Mouse (Mus musculus) embryonic facial prominence, embryonic 11.5 days (tissue): ENCODE data around the gene Ntn1. TPM values are rescaled to one million over a fixed set of nuclear protein-coding genes. Genes with fewer than 3 reads are reported as not detected.
A peak's percentile ranks its signal among the peaks of the same experiment; 100 is the strongest.

Experiments used
- ATAC-seq: fragments of 200-750 bp; cut with Nextera tagmentation; replicated peaks from 2 replicates; pipeline ENCODE4 v1.8.0; 2017; ENCODE audit warnings: low read depth; ENCODE audit not compliant: insufficient number of reproducible peaks, low FRiP score, low TSS enrichment
- DNase-seq: peaks from one replicate; pipeline ENCODE4 v3.0.0-alpha.2; 2015; ENCODE audit warnings: low spot score
- H3K27ac ChIP-seq: fragments of 300-500 bp; sonication (generic); replicated peaks from 2 replicates; pipeline ENCODE4 v1.5.1; 2014; ENCODE audit warnings: mild to moderate bottlenecking, low read depth, low read length, control low read depth
- H3K27me3 ChIP-seq: fragments of 300-500 bp; sonication (generic); 2 replicates; pipeline ENCODE4 v1.6.1; 2014; ENCODE audit warnings: mild to moderate bottlenecking, low read length, moderate library complexity, mixed read lengths; ENCODE audit not compliant: control insufficient read depth, insufficient read depth
- H3K36me3 ChIP-seq: fragments of 300-500 bp; sonication (generic); replicated peaks from 2 replicates; pipeline ENCODE4 v1.6.1; 2014; ENCODE audit warnings: low read depth, mild to moderate bottlenecking, low read length, moderate library complexity, mixed read lengths; ENCODE audit not compliant: control insufficient read depth, insufficient read depth
- H3K4me1 ChIP-seq: fragments of 300-500 bp; sonication (generic); 2 replicates; pipeline ENCODE4 v1.6.1; 2014; ENCODE audit warnings: low read length, mixed read lengths; ENCODE audit not compliant: control insufficient read depth, insufficient read depth
- H3K4me2 ChIP-seq: fragments of 300-500 bp; sonication (generic); 2 replicates; pipeline ENCODE4 v1.6.1; 2014; ENCODE audit warnings: low read depth, mild to moderate bottlenecking, control low read depth, low read length, moderate library complexity
- H3K4me3 ChIP-seq: fragments of 300-500 bp; sonication (generic); 2 replicates; pipeline ENCODE4 v1.5.1; 2014; ENCODE audit warnings: low read depth, low read length, control low read depth
- H3K9ac ChIP-seq: fragments of 300-500 bp; sonication (generic); replicated peaks from 2 replicates; pipeline ENCODE4 v1.6.1; 2014; ENCODE audit warnings: mild to moderate bottlenecking, control low read depth, low read length
- H3K9me3 ChIP-seq: fragments of 300-500 bp; sonication (generic); replicated peaks from 2 replicates; pipeline ENCODE4 v1.6.1; 2016; ENCODE audit warnings: mild to moderate bottlenecking, low read length, inconsistent platforms, mixed read lengths; ENCODE audit not compliant: control insufficient read depth
- WGBS: fragments of 180-500 bp; shearing (Covaris S2); extraction: QIAGEN DNeasy Blood & Tissue Kit; methylation state at CpG from one replicate; pipeline ENCODE4 v1.1.7; 2014; 5-methylcytosine and 5-hydroxymethylcytosine counted together
- polyA plus RNA-seq: library from polyadenylated mRNA; unstranded; fragments of >200 nt; fragmentation: Nextera tagmentation; extraction: Ambion mirVana; gene quantifications from 2 replicates; pipeline ENCODE4 v1.2.1, GENCODE M21; 2014

Ntn1 gene
- polyA plus RNA-seq, 1 experiment from 2014 or later, result 3.2 TPM

DNA sequence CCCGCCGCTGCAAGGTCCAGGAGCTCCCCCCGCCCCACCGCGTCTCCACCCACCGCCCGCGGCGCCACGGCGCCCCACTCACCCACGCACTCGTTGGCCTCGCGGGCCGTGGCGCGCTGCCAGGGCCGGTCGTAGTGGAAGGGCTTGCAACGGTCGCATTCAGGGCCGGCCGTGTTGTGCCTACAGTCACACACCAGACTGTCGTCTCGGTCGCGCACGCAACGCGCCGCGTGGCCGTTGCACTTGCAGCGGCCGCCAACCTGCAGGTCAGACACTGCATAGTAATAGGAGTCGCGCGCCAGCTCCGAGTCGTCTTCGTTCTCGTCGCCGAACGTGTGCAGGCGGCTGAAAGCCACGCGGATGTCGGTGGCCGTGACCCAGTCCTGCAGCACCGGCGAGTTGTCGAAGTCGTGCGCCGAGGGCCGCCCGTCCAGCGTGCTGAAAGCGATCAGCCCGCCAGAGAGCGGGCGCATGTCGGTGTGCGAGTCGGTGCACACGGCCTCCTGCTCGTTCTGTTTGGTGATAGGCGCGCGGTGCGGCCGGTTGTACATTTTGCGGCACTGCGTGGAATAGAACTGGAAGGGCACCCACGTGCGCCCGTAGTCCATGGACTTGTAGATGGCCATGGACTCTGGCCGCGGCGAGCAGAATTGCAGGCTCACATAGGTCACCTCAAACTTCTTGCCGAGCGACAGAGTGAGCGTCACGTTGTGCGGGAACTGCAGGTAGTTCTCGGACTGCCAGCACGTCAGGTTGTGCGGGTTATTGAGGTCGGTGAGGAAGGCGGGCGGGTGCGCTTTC lies 15.4 kb downstream of the Ntn1 start:
- H3K9me3 ChIP-seq, result no peaks in the 10 kb centered on the region
- H3K4me3 ChIP-seq, result peak overlapping the region; percentile 65
- H3K9ac ChIP-seq, result peak overlapping the region; percentile 72
- H3K4me1 ChIP-seq, result peaks cover 8% of the 10 kb centered on the region
- H3K36me3 ChIP-seq, result no peaks in the 10 kb centered on the region
- under 1% methylated on average over 94 of the region's 94 CpGs for WGBS
- DNase-seq (peak; percentile 55), ATAC-seq (no peak)
- H3K27me3 ChIP-seq, result peaks cover 43% of the 10 kb centered on the region
- peak overlapping the region; percentile 94 for H3K4me2 ChIP-seq
- no peak overlapping the region; the same call in 1 of the 2 replicates for H3K27ac ChIP-seq

DNA sequence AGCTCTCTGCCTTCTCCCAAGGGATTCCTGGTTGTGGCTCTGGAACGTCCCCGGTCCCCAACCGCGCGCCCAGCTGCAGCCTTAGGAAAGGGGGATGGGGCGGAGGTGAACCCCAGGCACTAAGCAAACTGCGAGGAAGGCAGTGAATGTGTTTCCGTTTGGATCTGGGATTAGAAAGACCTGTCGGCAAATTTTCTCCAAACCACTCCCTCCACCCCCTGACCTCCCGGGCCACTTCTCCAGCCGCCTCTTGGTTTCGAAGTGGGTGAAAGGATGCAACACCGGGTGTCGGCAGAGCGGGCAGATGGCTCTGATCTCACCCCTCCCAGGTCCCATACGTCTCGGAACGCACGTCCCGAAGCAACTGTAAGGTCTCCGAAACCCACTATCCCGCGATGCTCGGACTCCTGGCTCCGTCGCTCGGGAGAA lies 16.0 kb downstream of the Ntn1 start:
- H3K4me1 ChIP-seq, result peaks cover 8% of the 10 kb centered on the region
- H3K36me3 ChIP-seq, result no peaks in the 10 kb centered on the region
- peaks cover 42% of the 10 kb centered on the region for H3K27me3 ChIP-seq
- no peaks in the 10 kb centered on the region for H3K9me3 ChIP-seq
- WGBS, result under 1% methylated on average over 27 of the region's 27 CpGs
- ATAC-seq (no peak), DNase-seq (no peak)
- H3K4me2 ChIP-seq, result peak overlapping the region; percentile 94
- H3K4me3 ChIP-seq, result peak overlapping the region; percentile 65
- peak overlapping the region; percentile 72 for H3K9ac ChIP-seq
- no peak overlapping the region for H3K27ac ChIP-seq

DNA sequence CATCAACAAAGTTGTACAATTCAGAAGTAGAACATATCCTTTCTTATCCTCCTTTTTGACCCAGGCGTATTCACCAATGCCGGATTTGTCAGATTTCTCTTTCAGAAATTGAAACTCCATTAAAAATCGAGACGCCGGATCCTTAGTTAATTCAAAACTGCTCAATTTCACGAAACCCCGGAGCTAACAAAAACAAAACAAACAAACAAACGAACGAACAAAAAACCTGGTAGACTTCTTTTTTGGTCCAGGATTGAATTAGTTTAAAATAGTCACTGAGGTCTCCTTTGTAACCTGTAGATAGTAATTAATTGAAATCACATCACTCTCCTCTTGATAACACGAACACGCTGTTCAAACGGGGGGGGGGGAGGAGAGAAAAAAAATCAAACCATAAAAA lies 16.5 kb downstream of the Ntn1 start:
- Histone ChIP-seq H3K27me3 (peaks cover 38% of the 10 kb centered on the region), H3K27ac (no peak overlapping the region), H3K4me1 (peaks cover 12% of the 10 kb centered on the region), H3K36me3 (no peaks in the 10 kb centered on the region), H3K4me3 (peak overlapping the region; percentile 65), H3K4me2 (peak overlapping the region; percentile 94), H3K9me3 (no peaks in the 10 kb centered on the region), H3K9ac (no peak overlapping the region; the same call in 1 of the 2 replicates)
- 4% methylated on average over 12 of the region's 12 CpGs for WGBS
- no peak for DNase-seq
- no peak for ATAC-seq

DNA sequence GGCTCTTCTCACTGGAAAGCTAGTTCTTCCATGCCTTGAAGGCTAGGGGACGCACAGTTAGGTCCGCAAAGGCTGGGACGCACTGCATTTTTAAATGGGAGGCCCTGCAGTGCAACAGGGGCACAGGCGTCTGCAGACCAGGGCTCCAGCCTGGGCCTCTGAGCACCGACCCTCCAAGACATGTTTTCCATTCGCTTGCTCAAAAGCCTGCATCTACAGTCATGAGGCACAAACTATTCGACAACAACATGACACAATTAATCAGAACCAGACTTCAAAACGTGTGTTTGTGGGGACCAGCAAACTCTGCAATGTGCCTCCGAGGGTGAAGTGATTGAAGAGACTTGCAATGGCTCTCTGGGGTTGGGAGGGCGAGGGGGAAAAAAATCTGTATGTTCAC lies 17.1 kb downstream of the Ntn1 start:
- WGBS, result 4% methylated on average over 10 of the region's 10 CpGs
- no peaks in the 10 kb centered on the region for H3K36me3 ChIP-seq
- no peaks in the 10 kb centered on the region for H3K9me3 ChIP-seq
- ATAC-seq, result no peak
- no peak overlapping the region for H3K4me3 ChIP-seq
- H3K4me2 ChIP-seq, result no peak overlapping the region
- no peak for DNase-seq
- no peak overlapping the region for H3K27ac ChIP-seq
- peaks cover 14% of the 10 kb centered on the region for H3K4me1 ChIP-seq
- H3K9ac ChIP-seq, result no peak overlapping the region
- peaks cover 36% of the 10 kb centered on the region for H3K27me3 ChIP-seq

DNA sequence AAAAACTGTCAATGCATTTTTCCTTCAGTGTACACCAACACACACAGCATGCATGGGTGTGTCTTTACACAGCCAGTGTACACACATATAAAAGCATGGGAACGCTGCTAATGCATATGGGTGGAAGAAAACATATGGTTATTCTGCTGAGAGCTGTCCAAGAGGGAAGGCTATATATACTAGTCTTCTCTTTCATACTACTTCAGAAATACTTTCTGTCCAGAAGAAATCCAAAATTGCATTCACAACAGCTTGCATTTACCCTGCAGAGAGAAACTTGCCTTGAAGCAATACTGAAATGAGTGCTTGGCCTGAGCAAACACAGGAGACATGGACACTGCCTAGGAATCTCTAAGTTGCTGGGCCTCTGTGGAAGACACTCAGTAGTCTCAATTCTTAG lies 18.8 kb downstream of the Ntn1 start:
- peaks cover 14% of the 10 kb centered on the region for H3K4me1 ChIP-seq
- DNase-seq (no peak), ATAC-seq (no peak)
- no peak overlapping the region for H3K4me2 ChIP-seq
- peaks cover 25% of the 10 kb centered on the region for H3K27me3 ChIP-seq
- no peaks in the 10 kb centered on the region for H3K9me3 ChIP-seq
- 69% methylated on average over 1 of the region's 1 CpGs for WGBS
- H3K4me3 ChIP-seq, result no peak overlapping the region
- no peaks in the 10 kb centered on the region for H3K36me3 ChIP-seq
- H3K27ac ChIP-seq, result no peak overlapping the region
- no peak overlapping the region for H3K9ac ChIP-seq

DNA sequence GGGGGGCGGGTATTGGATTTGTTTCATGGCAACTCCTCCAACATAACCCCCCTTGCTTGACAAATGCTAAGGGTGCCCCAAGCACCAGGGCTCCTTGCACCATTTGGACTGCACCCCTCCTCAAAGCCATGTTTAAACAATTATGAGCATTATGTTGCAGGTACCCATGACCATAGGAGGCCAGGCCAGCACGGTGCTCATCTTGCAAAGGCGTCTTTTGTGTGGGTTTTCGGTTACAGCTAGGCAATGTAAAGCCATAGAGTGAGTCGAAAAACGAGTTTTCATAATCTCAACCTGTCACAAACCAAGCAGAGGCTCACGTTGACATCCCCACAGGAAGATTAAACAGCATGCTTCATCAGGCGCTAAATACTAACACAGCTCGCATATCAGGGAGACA lies 19.3 kb downstream of the Ntn1 start:
- Histone ChIP-seq H3K4me1 (peaks cover 14% of the 10 kb centered on the region), H3K4me3 (no peak overlapping the region), H3K4me2 (no peak overlapping the region), H3K27ac (no peak overlapping the region), H3K9me3 (no peaks in the 10 kb centered on the region), H3K9ac (no peak overlapping the region), H3K36me3 (no peaks in the 10 kb centered on the region), H3K27me3 (peaks cover 25% of the 10 kb centered on the region)
- 59% methylated on average over 9 of the region's 9 CpGs for WGBS
- ATAC-seq (no peak), DNase-seq (no peak)

DNA sequence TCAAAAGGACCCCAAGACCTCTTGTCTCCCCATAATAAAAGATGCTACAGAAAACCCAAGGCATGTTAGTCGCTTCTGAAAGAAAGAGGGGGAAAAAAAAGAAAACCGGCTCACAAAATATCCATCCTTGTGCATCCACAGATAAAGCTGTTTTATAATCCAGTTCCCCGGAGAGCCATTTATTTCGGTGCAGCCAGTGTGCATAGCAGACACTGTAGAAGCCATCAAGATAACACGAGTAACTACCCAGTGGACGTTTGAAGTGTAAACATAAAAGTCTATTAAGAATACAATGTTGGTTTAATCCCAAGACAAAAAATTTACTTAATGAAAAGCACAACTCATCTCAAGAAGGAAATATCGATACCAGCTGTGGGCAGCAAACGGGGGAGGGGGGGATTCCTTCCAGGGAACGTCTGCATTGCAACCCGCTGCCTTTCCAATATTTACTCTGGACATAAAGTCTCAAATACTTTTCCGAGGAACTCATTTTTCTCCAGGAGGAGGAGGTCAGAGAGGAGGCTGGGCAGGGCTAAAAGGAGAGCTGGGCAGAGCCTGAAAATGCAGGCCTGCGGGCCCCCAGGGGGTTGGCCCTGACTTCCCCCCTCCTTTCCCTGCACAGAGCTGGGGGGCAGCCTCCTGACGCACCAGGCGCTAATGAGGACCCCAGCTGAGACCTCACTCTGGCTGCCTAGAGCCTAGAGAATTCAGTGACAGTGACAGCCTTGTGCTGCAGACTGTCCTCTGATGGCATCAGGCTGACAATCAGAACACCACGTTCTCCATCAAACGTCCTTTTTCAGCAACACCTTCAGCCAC lies 21.5 kb downstream of the Ntn1 start:
- Histone ChIP-seq H3K27me3 (peaks cover 8% of the 10 kb centered on the region), H3K27ac (0 out of 2 replicates have a peak overlapping the region, but pooled peaks have one; percentile 28), H3K9me3 (no peaks in the 10 kb centered on the region), H3K4me1 (peaks cover 6% of the 10 kb centered on the region), H3K4me3 (no peak overlapping the region), H3K9ac (peak overlapping the region; percentile 25; the same call in 1 of the 2 replicates), H3K36me3 (no peaks in the 10 kb centered on the region), H3K4me2 (no peak overlapping the region; the same call in 1 of the 2 replicates)
- WGBS, result 9% methylated on average over 16 of the region's 16 CpGs
- ATAC-seq (peak; percentile 51; the same call in 1 of the 2 replicates), DNase-seq (peak; percentile 60)
